Mouse (Mus musculus): ENCODE data around the gene Meaf6.

DNA sequence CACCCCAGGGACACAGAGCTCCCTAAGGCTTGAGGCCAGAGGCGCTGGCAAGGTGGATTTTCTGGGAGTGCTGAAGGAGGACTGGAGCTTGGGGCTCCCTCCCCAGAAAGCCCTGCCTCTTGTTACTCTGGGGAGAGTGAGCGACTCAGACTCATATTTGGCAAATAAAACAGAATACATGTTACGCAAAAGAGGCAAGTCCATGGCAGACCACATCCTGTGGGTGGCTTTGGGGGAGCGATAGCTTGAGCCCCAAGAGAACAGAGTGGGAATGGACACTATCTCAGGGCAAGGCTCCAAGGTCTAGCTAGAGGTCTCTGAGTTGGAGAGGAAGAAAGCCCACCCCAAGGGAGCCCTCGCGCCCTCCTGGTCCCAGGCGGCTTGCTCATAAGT lies 38.3 kb downstream of the Meaf6 start:
- TF ChIP-seq POLR2A (IDR thresholded peaks at IDR 0.05; ENCODE audit: borderline replicate concordance, extremely low read depth, low read depth, low read length) (no peak), CTCF (IDR thresholded peaks at IDR 0.05; ENCODE audit: insufficient read depth, low read length) (no peak)
